Mouse (Mus musculus) limb, embryonic 10.5 days (tissue): ENCODE data around the gene Ttc39a. TPM values are rescaled to one million over a fixed set of nuclear protein-coding genes. Genes with fewer than 3 reads are reported as not detected.

Source experiments
- DNase-seq: peaks from one replicate; pipeline ENCODE4 v3.0.0-alpha.2; 2017; ENCODE audit warnings: low spot score
- H3K27ac ChIP-seq: fragments of 300-500 bp; sonication (generic); 2 replicates; pipeline ENCODE4 v1.5.1; 2016; ENCODE audit warnings: mild to moderate bottlenecking
- H3K27me3 ChIP-seq: fragments of 300-500 bp; sonication (generic); 2 replicates; pipeline ENCODE4 v1.6.1; 2016; ENCODE audit warnings: low read depth, mild to moderate bottlenecking; ENCODE audit not compliant: poor library complexity, severe bottlenecking
- H3K36me3 ChIP-seq: fragments of 300-500 bp; sonication (generic); 2 replicates; pipeline ENCODE4 v1.6.1; 2016; ENCODE audit warnings: mild to moderate bottlenecking, moderate library complexity
- H3K4me1 ChIP-seq: fragments of 300-500 bp; sonication (generic); 2 replicates; pipeline ENCODE4 v1.6.1; 2016
- H3K4me3 ChIP-seq: fragments of 300-500 bp; sonication (generic); 2 replicates; pipeline ENCODE4 v1.5.1; 2016; ENCODE audit warnings: mild to moderate bottlenecking, moderate library complexity
- H3K9me3 ChIP-seq: fragments of 300-500 bp; sonication (generic); replicated peaks from 2 replicates; pipeline ENCODE4 v1.6.1; 2016; ENCODE audit warnings: mild to moderate bottlenecking
- WGBS: fragments of 180-500 bp; shearing (Covaris S2); methylation state at CpG from one replicate; pipeline ENCODE4 v1.1.7; 2016; 5-methylcytosine and 5-hydroxymethylcytosine counted together
- polyA plus RNA-seq: library from polyadenylated mRNA; unstranded; fragments of >200 nt; fragmentation: Nextera tagmentation; extraction: Ambion mirVana; gene quantifications from 2 replicates; pipeline ENCODE4 v1.2.1, GENCODE M21; 2016

Gene Ttc39a
- polyA plus RNA-seq, 1 experiment from 2014 or later, result 7.0 TPM

GRCm38 (mm10) chr4:109427058-109427457 is 20.6 kb downstream of the Ttc39a start:
- Histone ChIP-seq H3K4me3 (no peak overlapping the region), H3K9me3 (no peaks in the 10 kb centered on the region), H3K27ac (no peak overlapping the region), H3K27me3 (no peaks in the 10 kb centered on the region), H3K4me1 (peaks cover 13% of the 10 kb centered on the region), H3K36me3 (no peaks in the 10 kb centered on the region)
- WGBS, result 80% methylated on average over 1 of the region's 1 CpGs
- no peak for DNase-seq

- Histone ChIP-seq H3K4me3 (no peak overlapping the region), H3K9me3 (no peaks in the 10 kb centered on the region), H3K27ac (no peak overlapping the region), H3K36me3 (no peaks in the 10 kb centered on the region), H3K4me1 (peaks cover 30% of the 10 kb centered on the region), H3K27me3 (no peaks in the 10 kb centered on the region)
- WGBS, result 95% methylated on average over 7 of the region's 7 CpGs
- no peak for DNase-seq
These were observed 23.8 kb downstream of the Ttc39a start for GRCm38 (mm10) chr4:109430250-109430649.

- WGBS, result 57% methylated on average over 13 of the region's 13 CpGs
- no peaks in the 10 kb centered on the region for H3K27me3 ChIP-seq
- H3K9me3 ChIP-seq, result no peaks in the 10 kb centered on the region
- DNase-seq, result peak; percentile 66
- peaks cover 30% of the 10 kb centered on the region for H3K4me1 ChIP-seq
- peak overlapping the region; percentile 4; the same call in 1 of the 2 replicates for H3K27ac ChIP-seq
- no peaks in the 10 kb centered on the region for H3K36me3 ChIP-seq
- H3K4me3 ChIP-seq, result no peak overlapping the region
These were observed 24.4 kb downstream of the Ttc39a start for GRCm38 (mm10) chr4:109430854-109431253.

- H3K4me1 ChIP-seq, result peaks cover 30% of the 10 kb centered on the region
- no peaks in the 10 kb centered on the region for H3K27me3 ChIP-seq
- H3K36me3 ChIP-seq, result no peaks in the 10 kb centered on the region
- no peak overlapping the region for H3K4me3 ChIP-seq
- DNase-seq, result no peak
- H3K27ac ChIP-seq, result peak overlapping the region; percentile 76
- 67% methylated on average over 16 of the region's 16 CpGs for WGBS
- H3K9me3 ChIP-seq, result no peaks in the 10 kb centered on the region
These were observed 26.4 kb downstream of the Ttc39a start for GRCm38 (mm10) chr4:109432668-109433375.

GRCm38 (mm10) chr4:109433641-109434040 is 27.2 kb downstream of the Ttc39a start:
- Histone ChIP-seq H3K36me3 (no peaks in the 10 kb centered on the region), H3K9me3 (no peaks in the 10 kb centered on the region), H3K27me3 (no peaks in the 10 kb centered on the region), H3K27ac (peak overlapping the region; percentile 76), H3K4me1 (peaks cover 30% of the 10 kb centered on the region), H3K4me3 (no peak overlapping the region)
- WGBS, result 72% methylated on average over 6 of the region's 6 CpGs
- no peak for DNase-seq

- DNase-seq, result peak; percentile 24
- Histone ChIP-seq H3K4me3 (no peak overlapping the region), H3K27ac (no peak overlapping the region), H3K9me3 (no peaks in the 10 kb centered on the region), H3K27me3 (no peaks in the 10 kb centered on the region), H3K4me1 (peaks cover 30% of the 10 kb centered on the region), H3K36me3 (no peaks in the 10 kb centered on the region)
- WGBS, result 96% methylated on average over 1 of the region's 1 CpGs
These were observed 27.8 kb downstream of the Ttc39a start for GRCm38 (mm10) chr4:109434256-109434655.

- H3K27me3 ChIP-seq, result no peaks in the 10 kb centered on the region
- no peaks in the 10 kb centered on the region for H3K9me3 ChIP-seq
- peaks cover 4% of the 10 kb centered on the region; the same call in 1 of the 2 replicates for H3K36me3 ChIP-seq
- H3K4me1 ChIP-seq, result peaks cover 16% of the 10 kb centered on the region
- WGBS, result 56% methylated on average over 9 of the region's 9 CpGs
- no peak overlapping the region for H3K4me3 ChIP-seq
- no peak overlapping the region for H3K27ac ChIP-seq
- peak; percentile 78 for DNase-seq
These were observed 31.8 kb downstream of the Ttc39a start for GRCm38 (mm10) chr4:109437913-109438878.

GRCm38 (mm10) chr4:109439101-109439500 is 32.7 kb downstream of the Ttc39a start:
- no peak for DNase-seq
- 83% methylated on average over 8 of the region's 8 CpGs for WGBS
- H3K4me1 ChIP-seq, result peaks cover 10% of the 10 kb centered on the region; the same call in 1 of the 2 replicates
- H3K4me3 ChIP-seq, result no peak overlapping the region
- H3K27ac ChIP-seq, result no peak overlapping the region
- H3K27me3 ChIP-seq, result no peaks in the 10 kb centered on the region
- H3K9me3 ChIP-seq, result no peaks in the 10 kb centered on the region
- H3K36me3 ChIP-seq, result peaks cover 7% of the 10 kb centered on the region; the same call in 1 of the 2 replicates

GRCm38 (mm10) chr4:109439825-109440248 is 33.4 kb downstream of the Ttc39a start:
- Histone ChIP-seq H3K36me3 (peaks cover 7% of the 10 kb centered on the region; the same call in 1 of the 2 replicates), H3K27me3 (no peaks in the 10 kb centered on the region), H3K9me3 (no peaks in the 10 kb centered on the region), H3K4me3 (no peak overlapping the region), H3K27ac (no peak overlapping the region), H3K4me1 (peaks cover 10% of the 10 kb centered on the region; the same call in 1 of the 2 replicates)
- DNase-seq, result no peak
- 75% methylated on average over 3 of the region's 3 CpGs for WGBS

- H3K27ac ChIP-seq, result 0 out of 2 replicates have a peak overlapping the region, but pooled peaks have one; percentile 9
- 92% methylated on average over 5 of the region's 5 CpGs for WGBS
- H3K36me3 ChIP-seq, result peaks cover 9% of the 10 kb centered on the region; the same call in 1 of the 2 replicates
- H3K4me3 ChIP-seq, result no peak overlapping the region
- H3K4me1 ChIP-seq, result peaks cover 10% of the 10 kb centered on the region; the same call in 1 of the 2 replicates
- no peak for DNase-seq
- H3K9me3 ChIP-seq, result no peaks in the 10 kb centered on the region
- no peaks in the 10 kb centered on the region for H3K27me3 ChIP-seq
These were observed 34.0 kb downstream of the Ttc39a start for GRCm38 (mm10) chr4:109440381-109440780.

- Histone ChIP-seq H3K4me1 (peaks cover 10% of the 10 kb centered on the region; the same call in 1 of the 2 replicates), H3K27me3 (no peaks in the 10 kb centered on the region), H3K9me3 (no peaks in the 10 kb centered on the region), H3K36me3 (peaks cover 12% of the 10 kb centered on the region; the same call in 1 of the 2 replicates), H3K4me3 (no peak overlapping the region), H3K27ac (no peak overlapping the region)
- WGBS, result 98% methylated on average over 3 of the region's 3 CpGs
- DNase-seq, result no peak
These were observed 34.6 kb downstream of the Ttc39a start for GRCm38 (mm10) chr4:109441000-109441399.

- peaks cover 10% of the 10 kb centered on the region; the same call in 1 of the 2 replicates for H3K4me1 ChIP-seq
- no peaks in the 10 kb centered on the region for H3K27me3 ChIP-seq
- 92% methylated on average over 7 of the region's 7 CpGs for WGBS
- H3K36me3 ChIP-seq, result peaks cover 18% of the 10 kb centered on the region; the same call in 1 of the 2 replicates
- no peak overlapping the region for H3K4me3 ChIP-seq
- DNase-seq, result no peak
- H3K27ac ChIP-seq, result no peak overlapping the region
- no peaks in the 10 kb centered on the region for H3K9me3 ChIP-seq
These were observed 35.7 kb downstream of the Ttc39a start for GRCm38 (mm10) chr4:109442126-109442525.
